Mouse (Mus musculus) heart, postnatal 36 days (tissue): ENCODE measurements at regions not wholly inside any gene's neighbourhood (a gene's known extent, or its start where the extent isn't known, plus 50 kb on each side); places are given as distances from the start of the nearest gene placed in this dataset.

Experiments used
- DNase-seq, 2 experiments: peaks; one replicate each; pipeline ENCODE4 v3.0.0; 2021 to 2022
- intact Hi-C: fragments of 180-260 bp; cut with DNase I; formaldehyde crosslinking; loops from one replicate; pipeline ENCODE4 v1.15.1; 2025

GRCm38 (mm10) chr13:112099953-112100591 lies 188.2 kb upstream of the Ankrd55 start:
- intact Hi-C loops, result loop anchor here (2.0 to 5.0 kb wide), 4 partner anchors 15 to 98 kb away; no protein-coding TSS in a partner anchor
- no peak for DNase-seq

DNA sequence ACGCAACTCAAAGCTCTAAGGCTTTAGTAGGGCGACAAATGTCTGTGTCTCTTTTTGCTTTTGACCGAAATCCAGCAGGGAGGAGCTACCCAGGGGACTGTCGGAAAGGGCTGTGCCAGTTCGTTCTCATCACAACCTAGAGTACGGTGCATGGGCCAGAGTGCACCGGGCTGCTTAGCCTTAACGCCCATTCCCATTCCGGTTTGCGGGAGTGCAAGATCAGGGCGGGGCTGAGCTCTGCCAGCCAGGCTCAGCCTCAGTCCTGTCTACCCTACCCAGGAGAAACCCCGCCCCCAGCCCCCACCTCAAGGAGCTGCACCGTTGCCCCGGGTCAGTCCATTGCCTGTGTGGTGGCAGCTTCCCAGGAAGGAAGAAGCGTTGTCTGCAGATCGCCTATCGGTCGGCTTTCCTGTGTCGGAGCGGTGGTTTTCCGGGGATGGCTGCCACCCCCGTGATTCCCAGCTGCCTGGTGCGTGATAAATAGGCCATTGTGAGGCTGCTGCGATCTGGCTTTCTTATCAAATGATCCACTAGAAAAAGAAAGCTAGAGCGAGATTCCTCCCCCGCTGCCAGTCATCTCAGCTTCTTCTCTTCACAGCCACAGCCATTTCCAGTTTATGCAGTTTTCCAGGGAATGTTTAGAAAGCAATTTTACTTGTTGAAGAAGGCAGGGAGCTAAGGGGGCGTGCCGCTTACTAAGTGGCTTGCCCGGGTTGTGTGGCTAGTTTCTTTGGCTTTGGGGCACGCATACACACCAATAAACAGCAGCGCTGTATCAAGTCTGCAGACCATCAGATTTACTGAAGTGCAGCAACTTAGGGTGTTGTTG lies 187.4 kb upstream of the Ankrd55 start:
- intact Hi-C loops, result loop anchor here (2.0 to 5.0 kb wide), 2 partner anchors 16 to 96 kb away; no protein-coding TSS in a partner anchor

DNA sequence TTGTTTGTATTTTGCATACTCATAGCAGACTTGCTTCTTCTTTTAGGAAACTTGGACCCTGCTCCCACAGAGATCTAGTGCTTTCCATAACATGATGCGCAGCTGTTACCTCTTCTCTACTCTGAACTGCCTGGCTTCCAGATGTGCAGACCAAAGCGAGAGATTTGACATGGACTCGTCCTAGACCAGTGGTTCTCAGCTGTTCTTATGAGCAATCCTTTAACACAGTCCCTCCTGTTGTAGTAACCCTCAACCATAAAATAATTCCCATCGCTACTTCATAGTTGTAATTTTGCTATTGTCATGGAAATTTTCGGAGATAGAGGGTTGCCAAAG lies 186.9 kb upstream of the Ankrd55 start:
- intact Hi-C loops, result loop anchor here (2.0 to 5.0 kb wide), 2 partner anchors 17 to 96 kb away; no protein-coding TSS in a partner anchor
- DNase-seq, result no peak

More for the DNA sequence above, 187.4 kb upstream of the Ankrd55 start:
- peak; percentile 50 to 69 for DNase-seq

GRCm38 (mm10) chr13:112105953-112106352 lies 182.3 kb upstream of the Ankrd55 start:
- intact Hi-C loops, result no loop called here
- no peak for DNase-seq

GRCm38 (mm10) chr13:112114741-112115201 lies 173.5 kb upstream of the Ankrd55 start:
- intact Hi-C loops, result loop anchor here (10.0 kb wide), 1 partner anchor 140 kb away; no protein-coding TSS in a partner anchor

DNA sequence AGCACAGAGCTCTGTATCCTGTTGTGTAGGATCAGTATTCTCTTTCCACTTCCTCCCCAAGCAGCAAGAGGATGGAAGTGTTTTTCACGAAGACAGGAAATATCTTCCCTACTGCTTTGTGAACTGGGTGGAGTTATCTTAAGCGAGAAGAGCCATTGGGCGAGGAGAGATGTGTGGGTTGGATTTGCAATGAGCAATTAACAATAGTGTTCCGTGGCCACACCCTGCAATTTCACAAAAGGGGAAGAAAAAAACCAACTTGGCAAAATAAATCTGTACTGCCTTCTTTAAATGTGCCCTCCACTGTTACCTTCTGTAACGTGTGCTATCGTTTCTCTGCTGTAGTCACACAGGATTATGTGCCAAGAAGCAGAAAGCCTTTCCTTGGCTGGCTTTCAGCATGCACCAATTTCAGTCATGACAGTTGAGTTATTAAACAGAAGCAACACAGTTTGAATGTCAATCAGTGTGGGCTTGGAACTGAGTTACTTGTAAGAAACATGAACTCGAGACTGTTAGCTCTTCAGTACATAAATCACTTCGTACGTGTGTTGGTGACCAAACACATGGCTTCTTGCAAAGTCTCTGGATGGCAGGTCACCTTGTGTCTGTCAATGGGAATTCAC lies 172.0 kb upstream of the Ankrd55 start:
- no peak for DNase-seq
- intact Hi-C loops, result loop anchor here (10.0 kb wide), 1 partner anchor 139 kb away; no protein-coding TSS in a partner anchor

More at GRCm38 (mm10) chr13:112114741-112115201, 173.5 kb upstream of the Ankrd55 start:
- peak; percentile 46 to 48 for DNase-seq

DNA sequence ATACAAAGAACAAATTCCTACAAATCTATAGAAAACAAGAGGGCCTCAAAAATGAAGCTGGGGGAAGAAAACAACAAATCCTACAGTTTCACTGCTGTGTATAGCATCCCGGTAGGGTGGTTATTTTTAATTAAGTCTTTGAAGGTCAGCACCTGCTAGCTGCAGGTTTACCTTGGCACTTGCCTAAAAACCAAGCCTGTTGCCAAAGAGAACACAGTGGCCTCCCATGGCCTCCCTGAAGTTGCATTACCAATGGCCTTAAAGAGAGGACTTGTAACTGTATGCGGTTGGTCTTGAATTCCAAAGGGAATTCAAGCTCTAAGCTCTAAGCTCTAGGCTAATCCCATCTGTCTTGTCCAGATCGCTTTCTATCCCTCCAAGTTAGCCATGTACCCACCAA lies 169.7 kb upstream of the Ankrd55 start:
- intact Hi-C loops, result loop anchor here (2.0 to 10.0 kb wide), 3 partner anchors 42 to 136 kb away; no protein-coding TSS in a partner anchor
- DNase-seq, result no peak

DNA sequence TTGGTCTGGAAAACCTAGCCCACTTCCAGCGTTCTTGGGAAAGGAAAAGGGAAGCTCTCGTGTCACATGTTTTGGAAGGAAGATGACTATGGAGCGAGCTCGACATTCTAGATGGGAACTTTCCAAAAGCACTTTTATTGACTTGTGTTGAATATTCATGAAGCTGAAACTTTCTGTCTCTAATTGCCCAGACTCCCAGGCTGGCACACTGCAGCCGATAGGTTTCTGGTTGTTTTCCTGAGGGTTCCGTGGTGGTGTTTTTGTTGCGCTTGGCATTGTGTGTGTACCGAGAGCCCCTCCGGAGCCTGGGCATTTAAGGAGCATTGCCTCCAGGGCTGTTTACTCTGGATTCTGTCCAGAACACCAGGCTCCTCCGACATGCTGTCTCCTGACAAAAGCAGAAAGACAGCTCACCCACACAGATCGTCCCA lies 168.6 kb upstream of the Ankrd55 start:
- DNase-seq, result peak in 1 of 2 experiments; percentile 19
- intact Hi-C loops, result loop anchor here (2.0 to 10.0 kb wide), 3 partner anchors 41 to 135 kb away; no protein-coding TSS in a partner anchor

GRCm38 (mm10) chr13:112120346-112120745 lies 167.9 kb upstream of the Ankrd55 start:
- intact Hi-C loops, result no loop called here
- no peak for DNase-seq

DNA sequence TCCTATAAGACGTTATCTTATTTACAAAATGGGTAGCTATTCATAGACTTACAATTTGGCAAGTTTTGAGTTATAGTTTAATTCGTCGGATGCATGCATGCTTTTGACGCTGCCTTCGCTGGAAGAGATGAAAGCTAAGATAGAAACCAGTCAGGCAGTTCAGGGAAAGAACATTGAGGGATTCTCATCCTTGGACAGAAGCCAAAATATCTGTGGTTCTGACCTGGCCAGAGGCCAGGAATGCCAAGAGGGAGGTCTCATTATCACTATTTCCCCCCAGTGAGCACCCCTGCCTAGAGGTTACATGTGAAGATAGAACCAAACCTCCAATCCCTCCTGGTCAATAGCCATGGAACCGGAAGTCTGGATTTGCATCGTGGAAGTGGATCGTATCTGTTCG lies 167.1 kb upstream of the Ankrd55 start:
- intact Hi-C loops, result no loop called here
- DNase-seq, result no peak

- intact Hi-C loops, result no loop called here
- peak; percentile 30 to 39 for DNase-seq
Observed at GRCm38 (mm10) chr13:112122842-112123373, 165.3 kb upstream of the Ankrd55 start.

GRCm38 (mm10) chr13:112125769-112126469 lies 162.3 kb upstream of the Ankrd55 start:
- intact Hi-C loops, result no loop called here
- no peak for DNase-seq

GRCm38 (mm10) chr13:112130220-112130619 lies 158.0 kb upstream of the Ankrd55 start:
- intact Hi-C loops, result no loop called here
- DNase-seq, result no peak

DNA sequence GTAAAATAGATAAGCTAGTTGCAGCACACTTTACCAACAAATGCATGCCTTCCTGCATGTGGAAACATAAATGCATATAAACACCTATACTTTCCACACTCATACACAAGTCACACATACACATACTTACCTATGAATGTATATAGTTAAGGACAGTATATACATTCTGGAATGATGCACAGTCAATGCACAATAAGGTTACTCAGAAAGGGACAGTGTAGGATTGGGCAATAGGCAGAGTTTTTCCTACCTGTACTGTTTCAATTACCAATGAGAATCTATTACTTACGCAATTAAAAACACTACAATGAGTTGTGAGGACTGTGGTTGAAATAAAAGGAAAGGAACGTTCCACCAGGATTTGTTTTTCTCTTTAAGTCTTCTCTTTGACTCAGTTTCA lies 157.5 kb upstream of the Ankrd55 start:
- intact Hi-C loops, result no loop called here
- DNase-seq, result no peak

- no peak for DNase-seq
- intact Hi-C loops, result no loop called here
Observed at GRCm38 (mm10) chr13:112131191-112131590, 157.1 kb upstream of the Ankrd55 start.

DNA sequence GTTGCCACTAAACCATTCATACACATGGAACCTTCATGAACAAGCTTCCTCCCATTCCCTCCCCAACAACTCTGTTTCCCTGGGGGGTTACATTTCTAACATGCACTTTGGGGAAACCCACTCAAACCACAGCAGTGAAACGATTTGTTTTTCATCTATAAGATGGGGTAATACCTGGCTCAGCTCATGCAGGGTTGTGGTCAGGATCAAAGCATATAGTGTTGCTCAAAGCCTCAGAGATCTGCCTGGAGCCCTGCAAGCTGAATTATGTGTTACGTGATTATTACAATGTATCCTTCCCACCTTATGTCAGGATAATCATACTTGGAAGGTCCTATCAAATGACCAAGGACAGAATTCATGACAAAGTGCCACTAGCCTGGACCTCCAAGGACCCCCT lies 154.5 kb upstream of the Ankrd55 start:
- no peak for DNase-seq
- intact Hi-C loops, result no loop called here

- intact Hi-C loops, result no loop called here
- no peak for DNase-seq
Observed at GRCm38 (mm10) chr13:112134701-112135100, 153.6 kb upstream of the Ankrd55 start.

DNA sequence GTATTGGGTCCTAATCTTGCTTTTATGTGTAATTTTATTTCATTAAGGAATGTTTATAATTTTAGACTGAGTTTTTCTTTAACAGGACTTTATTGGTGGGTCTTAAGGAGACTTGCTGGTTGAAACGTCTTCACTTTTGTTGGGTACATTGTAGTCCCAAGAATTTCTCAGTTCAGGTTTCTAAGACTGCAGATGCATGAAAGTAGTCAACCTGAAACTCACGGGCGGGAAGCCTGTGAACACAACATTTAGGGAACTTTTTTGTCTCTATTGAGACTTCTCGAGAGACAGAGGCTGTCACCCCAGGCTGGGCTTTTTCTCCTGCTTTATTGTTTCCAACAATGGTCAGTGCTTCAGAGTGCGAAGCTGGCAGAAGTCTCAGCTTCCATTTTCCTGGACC lies 152.5 kb upstream of the Ankrd55 start:
- intact Hi-C loops, result no loop called here
- DNase-seq, result no peak

GRCm38 (mm10) chr13:112136850-112137249 lies 151.4 kb upstream of the Ankrd55 start:
- intact Hi-C loops, result no loop called here
- DNase-seq, result no peak

DNA sequence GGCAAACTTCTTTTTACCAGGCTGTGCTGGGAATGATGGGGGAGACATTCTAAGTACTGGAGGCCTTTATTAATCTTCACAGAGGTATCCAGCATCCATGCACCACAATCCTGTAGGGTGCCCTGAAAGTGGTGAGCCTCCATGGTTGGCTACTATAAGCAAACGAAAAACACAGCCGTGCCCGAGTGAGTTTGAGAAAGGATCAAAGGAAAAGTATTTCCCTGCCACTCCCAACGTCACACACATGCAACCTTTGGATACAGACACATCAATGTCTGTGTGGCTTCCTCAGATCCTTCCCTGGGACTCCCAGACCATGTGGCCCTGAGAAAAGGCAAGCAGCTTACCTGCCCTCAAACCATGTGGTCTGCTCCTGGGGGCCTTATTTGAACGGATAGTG lies 147.4 kb upstream of the Ankrd55 start:
- intact Hi-C loops, result no loop called here
- DNase-seq, result no peak
